Comparison of ENCODE assay signal across 27 mouse cellular contexts in genomic region chr16:24470601-24471000, GRCm38 (mm10).
DNase-seq lines count a peak whose midpoint lies in the region; ATAC-seq and TF ChIP-seq lines count a peak whose summit lies in the region.
"Had no signal": no experiment of that assay in that cellular context is flagged by ENCODE, and none has a peak within 500 bp of the region (broad histone marks: within the 10 kb centered on the region; RNA-seq: fewer than 3 reads in every experiment).

No protein-coding gene starts in this region.

- H3K4me2 ChIP-seq in midbrain, embryonic 11.5 days: no peak overlapping the region
- H3K4me2 ChIP-seq in midbrain, embryonic 14.5 days (ENCODE audit: low read length): no peak overlapping the region
- H3K4me2 ChIP-seq: embryonic facial prominence, embryonic 12.5 days; forebrain, embryonic 12.5 days had no signal

- no peak for DNase-seq in gastrocnemius, adult 2 months
- DNase-seq in gastrocnemius, postnatal 25 days: no peak
- peak; percentile 77 for DNase-seq in kidney, adult 2 months
- DNase-seq in kidney, adult 8-10 months: no peak
- DNase-seq in midbrain, embryonic 11.5 days (ENCODE audit: low spot score, missing footprints): peak; percentile 72
- DNase-seq in midbrain, embryonic 14.5 days: no peak
- DNase-seq in testis, postnatal 10 days (ENCODE audit: low spot score): no peak
- DNase-seq: adrenal gland, adult 2 months; adrenal gland, postnatal 10 days; adrenal gland, postnatal 25 days; B cell, adult 2 months; cerebellum, adult 11-12 months; cerebellum, adult 2 months; cerebellum, adult 9-10 months; cerebellum, postnatal 10 days; cerebellum, postnatal 25 days had no signal

- intact Hi-C loops in gastrocnemius, adult 2 months (cut with DNase I): no loop called here

- H3K4me1 ChIP-seq in kidney, adult 2 months (ENCODE audit: control insufficient read depth, insufficient read depth, low read length): peaks cover 33% of the 10 kb centered on the region
- H3K4me1 ChIP-seq in midbrain, embryonic 11.5 days (ENCODE audit: control insufficient read depth, insufficient read depth, low read length): no peaks in the 10 kb centered on the region
- H3K4me1 ChIP-seq in midbrain, embryonic 14.5 days (ENCODE audit: control insufficient read depth, insufficient read depth, low read length): no peaks in the 10 kb centered on the region
- H3K4me1 ChIP-seq in embryonic fibroblast, embryonic 13.5 days (ENCODE audit: control insufficient read depth, insufficient read depth, low read length): peaks cover 15% of the 10 kb centered on the region

- no peak overlapping the region for H3K9ac ChIP-seq in midbrain, embryonic 11.5 days (ENCODE audit: low read length)
- H3K9ac ChIP-seq in midbrain, embryonic 14.5 days (replicated peaks; ENCODE audit: low read length): no peak overlapping the region
- H3K9ac ChIP-seq: embryonic facial prominence, embryonic 12.5 days; forebrain, embryonic 12.5 days had no signal

- 48% methylated on average over 1 of the region's 1 CpGs for WGBS in kidney, adult 2 months
- 58% methylated on average over 1 of the region's 1 CpGs for WGBS in midbrain, embryonic 11.5 days
- WGBS in midbrain, embryonic 14.5 days: 76% methylated on average over 1 of the region's 1 CpGs

- H3K9me3 ChIP-seq in midbrain, embryonic 11.5 days (ENCODE audit: control insufficient read depth, low read length): no peaks in the 10 kb centered on the region
- no peaks in the 10 kb centered on the region for H3K9me3 ChIP-seq in midbrain, embryonic 14.5 days (ENCODE audit: control insufficient read depth, low read length)
- H3K9me3 ChIP-seq: embryonic facial prominence, embryonic 10.5 days; embryonic facial prominence, embryonic 12.5 days; forebrain, embryonic 10.5 days; forebrain, embryonic 12.5 days had no signal

- no peak overlapping the region for H3K4me3 ChIP-seq in gastrocnemius, adult 2 months
- H3K4me3 ChIP-seq in kidney, adult 2 months (ENCODE audit: insufficient read depth, low read depth, low read length): no peak overlapping the region
- H3K4me3 ChIP-seq in midbrain, embryonic 11.5 days (ENCODE audit: low read depth, low read length): no peak overlapping the region
- H3K4me3 ChIP-seq in midbrain, embryonic 14.5 days (replicated peaks; ENCODE audit: low read depth, low read length): no peak overlapping the region
- H3K4me3 ChIP-seq in embryonic fibroblast, embryonic 13.5 days (ENCODE audit: insufficient read depth, low read length): no peak overlapping the region
- H3K4me3 ChIP-seq: embryonic facial prominence, embryonic 10.5 days; embryonic facial prominence, embryonic 12.5 days; erythroblast, embryonic 14.5 days; forebrain, embryonic 10.5 days; forebrain, embryonic 12.5 days had no signal

- no peak for TF ChIP-seq CTCF in gastrocnemius, adult 2 months (IDR thresholded peaks at IDR 0.05)
- no peak for TF ChIP-seq CTCF in kidney, adult 2 months (conservative IDR thresholded peaks at IDR 0.05; ENCODE audit: insufficient read depth, insufficient read length, low read depth, low read length)
- no peak for TF ChIP-seq CTCF in embryonic fibroblast, embryonic 13.5 days (IDR thresholded peaks at IDR 0.05; ENCODE audit: borderline replicate concordance, insufficient read depth, low read length)

- H3K27ac ChIP-seq in gastrocnemius, adult 2 months: peak overlapping the region; percentile 43; the same call in 1 of the 2 replicates
- H3K27ac ChIP-seq in kidney, adult 2 months (ENCODE audit: insufficient read depth, low read depth, low read length): peak overlapping the region; percentile 60; the same call in 1 of the 2 replicates
- no peak overlapping the region for H3K27ac ChIP-seq in midbrain, embryonic 11.5 days (ENCODE audit: low read depth, low read length)
- no peak overlapping the region for H3K27ac ChIP-seq in midbrain, embryonic 14.5 days (replicated peaks; ENCODE audit: low read depth, low read length)
- H3K27ac ChIP-seq in embryonic fibroblast, embryonic 13.5 days (ENCODE audit: insufficient read depth, low read length): peak overlapping the region; percentile 23; the same call in 1 of the 2 replicates
- H3K27ac ChIP-seq: embryonic facial prominence, embryonic 10.5 days; embryonic facial prominence, embryonic 12.5 days; forebrain, embryonic 10.5 days; forebrain, embryonic 12.5 days had no signal

- no peak for TF ChIP-seq POLR2A in kidney, adult 2 months (IDR thresholded peaks at IDR 0.05; ENCODE audit: low read depth, low read length)
- no peak for TF ChIP-seq POLR2A in embryonic fibroblast, embryonic 13.5 days (IDR thresholded peaks at IDR 0.05; ENCODE audit: low read depth, low read length)

- ATAC-seq in midbrain, embryonic 11.5 days (ENCODE audit: low FRiP score): no peak
- ATAC-seq in midbrain, embryonic 14.5 days (ENCODE audit: low FRiP score, low TSS enrichment): no peak
- ATAC-seq: activated CD4-positive, CD25-positive, alpha-beta regulatory T cell, adult 4 months; CD4-positive, CD25-positive, alpha-beta regulatory T cell, adult 4 months; forebrain, embryonic 14.5 days; Patski had no signal

- H3K36me3 ChIP-seq in kidney, adult 2 months (ENCODE audit: control insufficient read depth, insufficient read depth, low read length): no peaks in the 10 kb centered on the region
- no peaks in the 10 kb centered on the region for H3K36me3 ChIP-seq in midbrain, embryonic 11.5 days (ENCODE audit: control insufficient read depth, insufficient read depth, low read length)
- no peaks in the 10 kb centered on the region for H3K36me3 ChIP-seq in midbrain, embryonic 14.5 days (ENCODE audit: control insufficient read depth, insufficient read depth, low read length)
- H3K36me3 ChIP-seq: embryonic facial prominence, embryonic 12.5 days; forebrain, embryonic 12.5 days; G1E had no signal

- no peaks in the 10 kb centered on the region for H3K27me3 ChIP-seq in kidney, adult 2 months (replicated peaks; ENCODE audit: control insufficient read depth, insufficient read depth, low read length)
- H3K27me3 ChIP-seq in midbrain, embryonic 11.5 days (ENCODE audit: control insufficient read depth, insufficient read depth, low read length): no peaks in the 10 kb centered on the region
- no peaks in the 10 kb centered on the region for H3K27me3 ChIP-seq in midbrain, embryonic 14.5 days (ENCODE audit: control insufficient read depth, insufficient read depth, low read length)
- H3K27me3 ChIP-seq: embryonic facial prominence, embryonic 12.5 days; Patski had no signal

Comparison
In these comparisons a context has a peak if more than half of its experiments do, and no peak if none do; other contexts are left out.
1. DNase-seq: peak in kidney, adult 2 months (single experiment) and midbrain, embryonic 11.5 days (single experiment); none in gastrocnemius, adult 2 months (single experiment), gastrocnemius, postnatal 25 days (single experiment), kidney, adult 8-10 months (0 of 2), midbrain, embryonic 14.5 days (single experiment) and testis, postnatal 10 days (single experiment).
2. H3K27ac ChIP-seq: peak in gastrocnemius, adult 2 months (single experiment), kidney, adult 2 months (single experiment) and embryonic fibroblast, embryonic 13.5 days (single experiment); none in midbrain, embryonic 11.5 days (single experiment) and midbrain, embryonic 14.5 days (single experiment).